Mouse (Mus musculus) C2C12 (cell line): ENCODE measurements around the gene Eid2. TPM values are rescaled to one million over a fixed set of nuclear protein-coding genes. Genes with fewer than 3 reads are reported as not detected.

Source experiments
- H3K27me3 ChIP-seq: one replicate; pipeline ENCODE4 v1.6.1; 2011; ENCODE audit not compliant: control insufficient read depth, insufficient read depth, insufficient read length
- H3K36me3 ChIP-seq: one replicate; pipeline ENCODE4 v1.6.1; 2011; ENCODE audit not compliant: control insufficient read depth, insufficient read depth
- H3K4me3 ChIP-seq: one replicate; pipeline ENCODE4 v1.5.1; 2011; ENCODE audit warnings: mild to moderate bottlenecking, control low read depth; ENCODE audit not compliant: poor library complexity, insufficient read depth, severe bottlenecking
- H3K79me2 ChIP-seq: one replicate; pipeline ENCODE4 v1.6.1; 2011; ENCODE audit not compliant: control insufficient read depth, insufficient read depth
- H3K79me3 ChIP-seq: one replicate; pipeline ENCODE4 v1.6.1; 2011; ENCODE audit warnings: low read depth, control low read depth
- H3ac ChIP-seq: one replicate; pipeline ENCODE3; 2011; ENCODE audit warnings: low read depth; ENCODE audit not compliant: control insufficient read depth, insufficient read length
- CEBPB ChIP-seq: IDR thresholded peaks from one replicate; pipeline ENCODE4 v1.6.1; 2011; ENCODE audit warnings: low read depth, mild to moderate bottlenecking, control low read depth, moderate library complexity
- CTCF ChIP-seq: IDR thresholded peaks from one replicate; pipeline ENCODE4 v1.5.1; 2011; ENCODE audit not compliant: control insufficient read depth, insufficient read depth, insufficient read length
- FOSL1 ChIP-seq: IDR thresholded peaks from one replicate; pipeline ENCODE4 v1.8.0; 2011; ENCODE audit warnings: mild to moderate bottlenecking, low read length; ENCODE audit not compliant: poor library complexity, insufficient read depth, severe bottlenecking
- MAX ChIP-seq: IDR thresholded peaks from one replicate; pipeline ENCODE4 v1.6.1; 2011; ENCODE audit warnings: mild to moderate bottlenecking, control low read depth
- MYOD1 ChIP-seq: IDR thresholded peaks from one replicate; pipeline ENCODE4 v1.6.1; 2011; ENCODE audit warnings: low read depth; ENCODE audit not compliant: control insufficient read depth, insufficient read length
- MYOG ChIP-seq: IDR thresholded peaks from one replicate; pipeline ENCODE4 v1.6.1; 2011; ENCODE audit not compliant: control insufficient read depth, insufficient read length; ENCODE audit errors: extremely low read depth
- USF1 ChIP-seq: IDR thresholded peaks from one replicate; pipeline ENCODE4 v1.6.1; 2011; ENCODE audit warnings: low read depth, mild to moderate bottlenecking, control low read depth, moderate library complexity
- polyA plus RNA-seq: library from polyadenylated mRNA; unstranded; fragments of >200 nt; fragmentation: generic; extraction: Trizol; gene quantifications from one replicate; pipeline ENCODE4 v1.2.1, GENCODE M21; 2012; ENCODE audit warnings: missing spikeins

The Eid2 gene
- polyA plus RNA-seq, 1 experiment: 6.9 TPM

- Histone ChIP-seq H3K79me3 (no peaks in the 10 kb centered on the region), H3K36me3 (no peaks in the 10 kb centered on the region), H3K27me3 (no peaks in the 10 kb centered on the region), H3ac (no peak overlapping the region), H3K4me3 (no peak overlapping the region), H3K79me2 (no peaks in the 10 kb centered on the region)
- no peak for TF ChIP-seq MYOD1
- TF ChIP-seq CEBPB: no peak
These were observed 13.1 kb upstream of the Eid2 start for GRCm38 (mm10) chr7:28254591-28254990.

GRCm38 (mm10) chr7:28255476-28255875 lies 12.2 kb upstream of the Eid2 start:
- Histone ChIP-seq H3K36me3 (no peaks in the 10 kb centered on the region), H3ac (no peak overlapping the region), H3K4me3 (no peak overlapping the region), H3K27me3 (no peaks in the 10 kb centered on the region), H3K79me2 (no peaks in the 10 kb centered on the region), H3K79me3 (no peaks in the 10 kb centered on the region)
- TF ChIP-seq FOSL1 (no peak), CEBPB (no peak)

- no peaks in the 10 kb centered on the region for H3K36me3 ChIP-seq
- TF ChIP-seq MYOG (no peak), FOSL1 (no peak)
- H3ac ChIP-seq: no peak overlapping the region
- H3K79me2 ChIP-seq: no peaks in the 10 kb centered on the region
- no peak overlapping the region for H3K4me3 ChIP-seq
- H3K79me3 ChIP-seq: no peaks in the 10 kb centered on the region
- H3K27me3 ChIP-seq: no peaks in the 10 kb centered on the region
These were observed 4.8 kb upstream of the Eid2 start for GRCm38 (mm10) chr7:28262861-28263260.

GRCm38 (mm10) chr7:28263786-28264185 lies 3.9 kb upstream of the Eid2 start:
- Histone ChIP-seq H3K4me3 (no peak overlapping the region), H3K79me2 (no peaks in the 10 kb centered on the region), H3K27me3 (no peaks in the 10 kb centered on the region), H3K79me3 (no peaks in the 10 kb centered on the region), H3K36me3 (no peaks in the 10 kb centered on the region), H3ac (no peak overlapping the region)
- TF ChIP-seq CEBPB (no peak), FOSL1 (no peak)

- H3K79me3 ChIP-seq: no peaks in the 10 kb centered on the region
- H3K27me3 ChIP-seq: no peaks in the 10 kb centered on the region
- H3K4me3 ChIP-seq: no peak overlapping the region
- TF ChIP-seq MAX: no peak
- TF ChIP-seq USF1: no peak
- no peak for TF ChIP-seq FOSL1
- no peak overlapping the region for H3ac ChIP-seq
- H3K36me3 ChIP-seq: no peaks in the 10 kb centered on the region
- no peaks in the 10 kb centered on the region for H3K79me2 ChIP-seq
These were observed 2.3 kb upstream of the Eid2 start for GRCm38 (mm10) chr7:28265391-28265790.

GRCm38 (mm10) chr7:28268042-28268531 lies 406 bp downstream of the Eid2 start:
- H3ac ChIP-seq: no peak overlapping the region
- no peaks in the 10 kb centered on the region for H3K36me3 ChIP-seq
- H3K79me2 ChIP-seq: no peaks in the 10 kb centered on the region
- H3K27me3 ChIP-seq: no peaks in the 10 kb centered on the region
- peak overlapping the region; percentile 26 for H3K4me3 ChIP-seq
- H3K79me3 ChIP-seq: no peaks in the 10 kb centered on the region
- no peak for TF ChIP-seq MYOD1
- no peak for TF ChIP-seq CEBPB
- no peak for TF ChIP-seq FOSL1
- no peak for TF ChIP-seq MYOG
- no peak for TF ChIP-seq USF1

GRCm38 (mm10) chr7:28268576-28268975 lies 895 bp downstream of the Eid2 start:
- TF ChIP-seq MAX: no peak
- TF ChIP-seq CTCF: no peak
- TF ChIP-seq FOSL1: no peak
- TF ChIP-seq USF1: no peak
- Histone ChIP-seq H3K4me3 (no peak overlapping the region), H3ac (no peak overlapping the region), H3K79me2 (no peaks in the 10 kb centered on the region), H3K36me3 (no peaks in the 10 kb centered on the region), H3K27me3 (no peaks in the 10 kb centered on the region), H3K79me3 (no peaks in the 10 kb centered on the region)
